Mouse (Mus musculus): ENCODE results near the gene Olfr55.
"Not testable (repeated sequence)": the region's sequence is repeated elsewhere in the genome, so short reads cannot be mapped to it uniquely, and the experiment has no call there.

The Olfr55 gene

GRCm38 (mm10) chr17:33168147-33168546 is at the start of gene Olfr55:
Olfr55 (plus strand) TSS chr17:33168447.
- not testable (repeated sequence) for DNase-seq (ENCODE audit: low spot score)

GRCm38 (mm10) chr17:33124546-33124945 is 43.7 kb upstream of the Olfr55 start:
- DNase-seq (ENCODE audit: low spot score): no peak

- no peak for DNase-seq (ENCODE audit: low spot score)
These were observed 42.0 kb upstream of the Olfr55 start for GRCm38 (mm10) chr17:33126257-33126656.

GRCm38 (mm10) chr17:33139261-33139820 is 28.9 kb upstream of the Olfr55 start, which contains the start of gene Morc2b:
Morc2b (minus strand) TSS chr17:33139683.
- no peak for DNase-seq (ENCODE audit: low spot score)

GRCm38 (mm10) chr17:33191002-33191401 is 22.8 kb downstream of the Olfr55 start, which contains the start of gene Olfr239:
Olfr239 (plus strand) TSS chr17:33191302.
- not testable (repeated sequence) for DNase-seq (ENCODE audit: low spot score)

GRCm38 (mm10) chr17:33221590-33221989 is 53.3 kb downstream of the Olfr55 start, which contains the start of gene Olfr1564:
Olfr1564 (minus strand) TSS chr17:33221690.
- no peak for DNase-seq (ENCODE audit: low spot score)

Measured in ovary, adult 18-20 months (tissue).